Mouse (Mus musculus) gonadal fat pad, adult 2 months (tissue): Measurements from ENCODE around the gene Wnt6. TPM values are rescaled to one million over a fixed set of nuclear protein-coding genes. Genes with fewer than 3 reads are reported as not detected.

Experiments used
- DNase-seq: peaks from one replicate; pipeline ENCODE4 v3.0.0-alpha.2; 2012; ENCODE audit warnings: low read depth
- polyA plus RNA-seq: library from polyadenylated mRNA; depleted of rRNA; stranded (reverse); fragments of >200 nt; gene quantifications from 2 replicates; pipeline ENCODE4 v1.2.3, GENCODE M21; 2012

Wnt6 gene
- polyA plus RNA-seq, 1 experiment = 7.4 TPM

DNA sequence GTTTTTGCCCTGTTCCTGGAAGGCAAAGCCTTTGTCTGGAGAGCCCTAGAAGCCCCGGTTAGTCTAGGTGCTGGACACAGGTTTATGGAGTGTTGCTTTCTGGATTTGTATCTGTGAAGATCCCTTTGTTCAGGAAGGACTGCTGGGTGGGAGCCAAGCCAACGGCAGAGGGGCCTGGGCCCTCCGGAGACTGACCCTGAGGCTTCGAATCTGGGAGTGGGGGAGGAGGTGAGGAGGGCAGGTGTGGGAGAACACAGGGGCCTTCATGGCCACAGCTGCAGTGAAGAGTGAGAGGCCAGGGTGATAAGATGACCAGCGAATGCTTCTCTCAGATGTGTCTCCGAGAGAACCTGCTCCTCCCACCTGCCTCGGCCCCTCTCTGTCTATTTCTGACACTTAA is 2.4 kb downstream of the Wnt6 start:
- no peak for DNase-seq

DNA sequence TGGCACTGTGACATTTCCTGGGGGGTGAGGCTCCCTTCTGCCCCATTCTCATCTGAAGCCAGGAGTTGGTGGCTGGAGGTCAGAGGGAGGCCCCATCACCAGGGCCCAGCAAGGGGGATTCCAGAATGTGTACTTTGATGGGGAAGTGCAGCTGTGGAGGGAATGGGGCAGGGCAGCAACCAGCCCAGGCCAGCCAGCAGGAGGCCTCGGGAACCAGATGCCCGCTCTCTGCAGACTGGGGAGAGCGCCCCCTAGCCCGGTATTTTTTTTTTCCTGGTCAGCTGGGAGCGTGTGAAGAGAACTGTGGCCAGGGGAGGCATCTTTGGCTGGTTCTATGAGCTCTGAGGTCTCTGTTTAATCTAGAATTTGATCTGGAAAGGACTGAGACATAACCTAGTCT is 4.1 kb downstream of the Wnt6 start:
- no peak for DNase-seq

DNA sequence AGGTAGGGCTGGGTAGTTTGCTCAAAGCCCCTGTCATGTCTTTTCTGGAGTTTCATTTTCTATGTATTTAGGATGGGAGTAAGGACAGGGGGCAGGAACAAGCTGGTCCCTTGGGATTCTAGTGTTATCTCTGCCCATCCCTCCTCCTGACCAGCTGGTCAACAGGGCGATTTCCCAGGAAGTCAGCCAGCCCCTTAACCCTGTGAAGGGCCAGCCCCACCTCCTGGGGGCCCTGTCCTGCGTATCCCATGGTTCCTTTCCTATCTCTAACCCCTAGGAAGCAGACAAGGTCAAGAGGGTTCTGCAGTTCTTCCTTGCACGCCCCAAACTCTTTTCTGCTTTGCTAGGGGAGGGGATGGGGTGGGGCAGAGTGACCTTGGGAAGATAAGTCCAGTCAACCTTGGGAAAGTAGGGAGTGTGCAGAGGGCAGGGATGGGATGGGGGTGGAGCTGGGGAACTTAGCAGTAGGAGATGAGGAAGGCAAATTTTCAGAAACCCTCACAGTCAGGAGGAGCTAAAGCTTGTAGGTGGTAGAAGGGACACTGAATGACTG is 7.3 kb downstream of the Wnt6 start:
- no peak for DNase-seq

GRCm38 (mm10) chr1:74782045-74782444 is 10.4 kb downstream of the Wnt6 start:
- DNase-seq = no peak

DNA sequence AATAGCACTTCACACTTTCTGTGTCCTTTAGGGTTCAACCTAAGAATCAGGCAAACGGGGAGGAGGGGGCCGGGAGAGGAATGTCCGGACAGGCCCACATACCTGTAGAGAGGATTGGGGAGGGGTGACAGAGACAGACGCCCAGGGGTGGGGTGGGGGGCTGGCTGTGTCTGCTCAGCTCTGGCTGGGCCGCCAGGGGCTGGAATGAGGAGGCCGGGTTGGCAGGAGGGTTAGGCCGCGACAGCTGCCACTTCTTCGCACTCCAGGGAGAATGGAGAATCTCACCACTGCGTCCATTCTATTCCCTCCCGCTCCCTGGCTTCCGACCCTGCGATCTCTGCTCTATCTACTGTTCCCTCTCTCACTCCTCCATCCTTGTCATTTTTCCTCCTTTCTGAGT is 11.9 kb downstream of the Wnt6 start:
- DNase-seq = no peak

- DNase-seq = no peak
Measured at GRCm38 (mm10) chr1:74784041-74784759, 12.5 kb downstream of the Wnt6 start.

DNA sequence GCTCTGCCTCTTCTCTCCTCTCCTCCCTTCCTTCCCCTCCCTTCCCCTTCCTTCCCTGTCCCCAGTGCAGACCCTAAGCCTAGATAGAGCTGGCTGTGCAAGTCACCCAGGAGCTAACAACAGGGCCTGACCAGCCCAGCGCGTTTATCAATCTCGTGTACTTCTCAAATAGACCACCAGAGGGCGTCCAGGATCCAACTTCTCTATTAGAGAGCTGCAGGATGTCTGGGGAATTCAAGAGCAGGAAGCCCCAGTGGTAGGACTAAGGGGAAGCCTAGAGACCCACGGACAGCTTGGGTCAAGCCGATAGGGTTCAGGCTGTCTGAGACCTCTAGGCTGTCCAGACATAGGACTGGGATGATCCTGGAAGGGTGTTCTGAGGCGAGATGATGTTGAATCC is 16.2 kb downstream of the Wnt6 start:
- DNase-seq = no peak

- no peak for DNase-seq
Measured at GRCm38 (mm10) chr1:74788603-74789176, 17.0 kb downstream of the Wnt6 start.

DNA sequence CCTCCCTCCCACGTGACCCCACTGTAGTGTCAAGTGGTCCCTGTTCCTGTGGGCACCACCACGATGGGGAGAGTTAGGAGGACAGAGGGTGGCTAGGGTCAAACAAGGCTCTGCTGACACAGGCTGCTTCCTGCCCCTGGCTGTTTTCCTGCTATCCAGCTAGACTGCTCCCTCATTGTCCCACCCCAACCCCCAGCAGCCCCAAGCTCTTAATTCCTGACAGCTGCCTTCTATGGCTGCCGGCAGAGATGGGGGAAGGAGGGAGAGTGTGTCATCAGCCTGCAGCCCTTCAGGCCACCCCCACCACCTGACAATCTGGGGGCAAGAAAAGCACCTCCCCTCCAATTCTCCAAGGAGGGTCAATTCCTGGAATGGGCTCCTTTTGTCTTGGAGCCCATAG is 18.4 kb downstream of the Wnt6 start:
- DNase-seq = no peak

DNA sequence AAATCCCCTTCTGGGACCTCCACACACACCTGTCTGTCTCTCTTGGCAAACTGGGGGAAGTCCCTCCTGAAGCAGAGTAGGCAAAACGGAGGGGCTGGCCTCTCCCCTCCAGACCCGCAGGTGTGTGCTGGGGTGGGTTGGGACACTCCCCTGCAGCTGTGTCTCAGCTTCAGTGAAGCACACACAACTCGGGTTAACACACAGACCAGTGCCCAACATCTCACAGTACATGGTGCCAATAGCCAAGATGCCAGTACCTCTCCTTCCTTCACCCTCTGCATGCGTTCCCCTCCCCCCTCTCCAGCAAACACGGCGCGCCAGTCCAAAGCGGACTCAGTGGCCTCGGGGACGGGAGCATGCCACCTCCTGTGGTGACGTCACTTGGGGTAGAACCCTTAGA is 19.6 kb downstream of the Wnt6 start, which contains the start of gene Wnt10a:
Gene Wnt10a (plus strand): TSS at position 268 of the 400 bp plus-strand sequence.
- no peak for DNase-seq

DNA sequence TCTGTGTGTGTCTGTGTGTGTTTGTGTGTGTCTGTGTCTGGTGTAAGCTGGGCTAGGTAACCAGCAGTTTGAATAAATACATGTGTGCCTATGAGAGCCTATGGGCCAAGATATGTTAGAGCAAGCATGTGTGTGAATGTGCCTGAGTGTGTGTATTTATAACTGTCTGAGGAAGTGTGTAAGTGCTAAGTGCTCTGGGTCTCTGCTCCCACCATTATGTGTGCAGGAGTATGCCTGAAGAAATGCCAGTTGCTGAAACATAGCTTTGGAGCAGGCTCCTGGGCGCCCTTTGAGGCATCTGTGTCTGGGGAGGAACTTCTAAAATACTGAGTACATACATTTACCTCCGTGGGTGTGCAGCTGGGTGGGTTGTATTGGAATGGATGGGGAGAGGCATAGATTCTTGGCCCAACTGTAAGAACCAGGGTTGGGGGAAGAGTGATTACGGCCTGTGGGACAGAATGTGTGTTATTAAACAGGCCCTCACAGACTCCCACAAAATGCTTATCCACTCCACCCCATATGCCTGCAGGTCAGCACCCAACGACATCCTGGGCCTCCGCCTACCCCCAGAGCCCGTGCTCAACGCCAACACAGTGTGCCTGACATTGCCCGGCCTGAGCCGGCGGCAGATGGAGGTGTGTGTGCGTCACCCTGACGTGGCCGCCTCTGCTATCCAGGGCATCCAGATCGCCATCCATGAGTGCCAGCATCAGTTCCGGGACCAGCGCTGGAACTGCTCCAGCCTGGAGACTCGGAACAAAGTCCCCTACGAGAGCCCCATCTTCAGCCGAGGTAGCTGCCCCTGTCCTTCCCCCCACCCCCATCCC is 21.4 kb downstream of the Wnt6 start:
- DNase-seq = no peak

- DNase-seq = no peak
Measured at GRCm38 (mm10) chr1:74794487-74795144, 22.9 kb downstream of the Wnt6 start.

DNA sequence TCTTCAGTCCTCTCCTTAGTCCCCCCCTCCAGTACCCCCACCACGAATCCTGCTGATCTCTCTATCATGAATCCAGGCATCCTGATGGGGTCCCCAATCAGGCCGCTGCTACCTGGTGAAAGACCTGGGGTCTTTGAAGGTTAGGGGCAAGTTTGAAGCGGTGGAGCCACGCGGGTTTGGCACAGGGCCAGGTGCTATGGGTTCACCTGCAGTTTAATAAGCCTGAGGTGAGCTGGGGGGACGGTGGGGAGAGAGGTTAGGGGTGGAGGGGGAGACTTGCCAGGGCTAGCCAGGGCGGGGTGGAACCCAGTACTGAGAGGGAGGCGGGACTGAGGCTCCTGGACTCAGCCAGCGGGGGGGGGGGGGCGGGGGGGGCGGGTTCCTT is 23.4 kb downstream of the Wnt6 start:
- no peak for DNase-seq

- no peak for DNase-seq
Measured at GRCm38 (mm10) chr1:74797459-74797858, 25.8 kb downstream of the Wnt6 start.

DNA sequence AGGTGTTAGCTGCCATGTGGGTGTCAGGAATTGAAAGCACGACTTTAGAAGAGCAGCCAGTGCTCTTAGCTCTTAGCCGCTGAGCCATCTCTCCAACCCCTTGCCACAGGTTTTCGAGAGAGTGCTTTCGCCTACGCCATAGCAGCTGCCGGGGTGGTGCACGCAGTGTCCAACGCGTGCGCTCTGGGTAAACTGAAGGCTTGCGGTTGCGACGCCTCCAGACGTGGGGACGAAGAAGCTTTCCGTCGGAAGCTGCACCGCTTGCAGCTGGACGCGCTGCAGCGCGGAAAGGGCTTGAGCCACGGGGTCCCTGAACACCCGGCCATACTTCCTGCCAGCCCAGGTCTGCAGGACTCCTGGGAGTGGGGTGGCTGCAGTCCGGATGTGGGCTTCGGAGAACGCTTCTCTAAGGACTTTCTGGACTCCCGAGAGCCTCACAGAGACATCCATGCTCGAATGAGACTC is 28.8 kb downstream of the Wnt6 start:
- no peak for DNase-seq

DNA sequence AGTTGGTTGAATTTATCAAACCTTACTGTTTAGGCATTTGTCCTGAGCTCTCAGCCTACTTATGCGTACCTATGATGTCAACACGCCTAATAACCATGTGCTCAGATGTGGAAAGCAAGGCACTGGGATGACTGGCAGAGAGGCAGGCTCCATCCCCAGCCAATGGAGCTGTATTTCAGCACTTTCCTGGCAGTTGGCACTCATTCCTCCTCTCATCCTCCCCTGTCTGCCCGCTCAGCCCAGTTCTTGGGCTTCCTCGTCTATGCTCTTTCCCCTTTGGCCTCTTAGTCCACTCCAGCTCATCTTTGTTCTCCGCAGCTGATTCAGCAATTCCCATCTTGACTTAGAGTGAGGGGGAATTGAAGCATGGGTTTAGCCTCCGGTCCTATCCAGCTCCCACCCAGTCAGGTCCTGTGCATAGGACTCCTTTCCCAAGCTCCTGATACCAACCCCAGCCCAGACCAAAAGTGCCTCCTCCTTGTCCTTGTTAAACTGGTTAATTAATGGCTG is 30.0 kb downstream of the Wnt6 start:
- DNase-seq = no peak

DNA sequence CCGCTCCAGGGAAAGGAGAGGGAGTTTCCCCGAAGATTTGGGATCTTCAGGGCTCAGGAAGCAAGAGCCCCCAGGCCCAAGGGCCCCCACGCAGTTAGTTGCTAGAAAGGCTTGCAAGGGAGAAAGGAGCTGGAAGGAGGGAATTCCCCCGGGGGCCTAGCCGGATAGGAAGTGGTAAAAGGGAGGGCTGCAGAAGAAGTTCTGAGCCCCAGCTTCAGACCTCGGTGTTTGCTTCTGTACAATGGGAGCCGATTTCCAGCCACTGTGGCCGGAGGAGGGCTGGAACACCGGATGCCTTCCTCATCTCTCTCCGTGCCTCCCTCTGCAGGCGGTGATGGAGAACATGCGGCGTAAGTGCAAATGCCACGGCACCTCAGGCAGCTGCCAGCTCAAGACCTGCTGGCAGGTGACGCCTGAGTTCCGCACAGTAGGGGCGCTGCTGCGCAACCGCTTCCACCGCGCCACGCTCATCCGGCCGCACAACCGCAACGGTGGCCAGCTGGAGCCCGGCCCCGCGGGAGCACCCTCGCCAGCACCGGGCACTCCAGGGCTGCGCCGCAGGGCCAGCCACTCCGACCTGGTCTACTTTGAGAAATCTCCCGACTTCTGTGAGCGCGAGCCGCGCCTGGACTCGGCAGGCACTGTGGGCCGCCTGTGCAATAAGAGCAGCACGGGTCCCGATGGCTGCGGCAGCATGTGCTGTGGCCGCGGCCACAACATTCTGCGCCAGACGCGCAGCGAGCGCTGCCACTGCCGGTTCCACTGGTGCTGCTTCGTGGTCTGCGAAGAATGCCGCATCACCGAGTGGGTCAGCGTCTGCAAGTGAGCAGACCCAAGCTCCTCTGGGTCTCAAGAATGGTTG is 31.3 kb downstream of the Wnt6 start:
- DNase-seq = no peak

GRCm38 (mm10) chr1:74804211-74804870 is 32.6 kb downstream of the Wnt6 start:
- no peak for DNase-seq

DNA sequence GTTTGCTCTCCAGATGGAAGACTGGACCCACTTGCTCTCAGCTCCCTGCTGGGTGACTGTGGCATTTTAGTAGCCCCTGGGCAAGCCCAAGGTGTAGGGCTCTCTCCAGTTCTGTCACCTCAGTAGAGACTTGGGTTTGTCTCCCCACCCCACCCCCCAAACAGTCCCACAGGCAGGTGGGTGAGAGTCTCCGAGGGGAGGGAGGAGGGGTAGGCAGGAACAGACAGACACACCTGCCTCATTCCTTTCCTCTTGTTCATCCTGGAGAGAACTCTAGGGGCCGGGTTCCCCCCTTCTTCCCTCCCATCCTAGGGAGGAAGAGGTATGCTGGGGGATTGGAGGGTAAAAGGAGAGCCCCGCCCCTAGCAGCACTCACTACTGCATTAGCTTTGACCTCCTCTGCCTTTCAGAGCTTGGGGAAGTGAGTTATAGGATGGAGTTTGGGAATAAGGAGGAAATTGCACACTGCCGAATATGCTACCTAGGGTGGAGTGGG is 33.7 kb downstream of the Wnt6 start:
- no peak for DNase-seq

DNA sequence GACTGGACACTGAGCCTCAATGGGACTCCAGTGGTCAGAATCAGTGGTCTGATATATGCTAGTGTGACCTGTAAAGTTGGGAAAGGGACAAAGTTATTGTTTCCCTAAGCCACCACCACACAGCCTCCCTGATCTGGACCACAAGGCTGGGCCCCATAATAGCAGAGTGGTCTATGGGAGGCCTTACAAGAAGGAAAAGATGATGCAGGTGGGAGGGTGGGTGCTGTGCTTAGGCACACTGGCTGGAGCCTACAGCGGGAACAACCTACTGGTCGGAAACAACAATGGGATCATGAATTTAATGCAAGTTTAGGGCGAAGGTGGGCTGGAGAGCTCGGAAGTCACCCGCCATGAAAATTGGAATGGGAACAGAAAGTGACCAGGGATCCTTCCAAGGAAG is 34.2 kb downstream of the Wnt6 start:
- DNase-seq = no peak
